ENCODE assay signal across 10 mouse cellular contexts in the genomic region with DNA sequence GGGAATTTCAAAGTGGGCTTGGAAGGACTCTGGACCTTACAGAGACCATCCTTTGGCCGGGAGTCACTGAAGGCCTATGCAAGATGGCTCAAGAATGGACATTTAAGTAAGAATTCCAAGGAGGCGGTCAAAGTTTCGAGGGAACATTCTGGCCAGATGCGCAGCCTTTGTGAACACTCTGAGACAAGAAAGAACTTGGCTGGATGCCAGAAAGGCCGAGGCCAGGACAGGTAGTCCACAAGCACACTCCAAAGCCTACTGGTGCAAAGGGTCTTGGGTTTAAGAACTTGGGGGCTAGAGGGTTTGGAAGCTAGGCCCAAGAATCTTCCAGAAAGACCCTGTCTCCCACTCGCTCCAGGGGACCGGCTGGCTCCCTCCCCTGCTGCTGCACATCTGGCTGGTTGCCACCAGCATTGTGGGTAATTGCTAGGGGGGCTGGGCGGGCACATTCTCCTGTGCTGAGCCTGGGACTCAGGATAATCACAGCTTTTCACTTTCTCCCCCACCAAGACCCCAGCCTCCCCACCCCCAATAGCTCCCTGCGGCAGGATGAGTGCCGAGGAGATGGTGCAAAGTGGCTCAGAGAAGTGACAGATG. TPM values are rescaled to one million over a fixed set of nuclear protein-coding genes. Genes with fewer than 3 reads are reported as not detected.
A peak's percentile ranks its signal among the peaks of the same experiment; 100 is the strongest.
DNase-seq lines count a peak whose midpoint lies in the region; ATAC-seq lines count a peak whose summit lies in the region.
"Had no signal": no experiment of that assay in that cellular context is flagged by ENCODE, and none has a peak within 500 bp of the region (broad histone marks: within the 10 kb centered on the region; RNA-seq: fewer than 3 reads in every experiment).

No protein-coding gene starts in this region.

- no peak overlapping the region for H3K4me3 ChIP-seq in kidney, embryonic 14.5 days (ENCODE audit: low read length)
- H3K4me3 ChIP-seq in hindbrain, embryonic 10.5 days = no peak overlapping the region
- H3K4me3 ChIP-seq in limb, embryonic 13.5 days = no peak overlapping the region

- H3K4me1 ChIP-seq in kidney, embryonic 14.5 days (ENCODE audit: control insufficient read depth, insufficient read depth, low read length) = peaks cover 4% of the 10 kb centered on the region; the same call in 1 of the 2 replicates
- H3K4me1 ChIP-seq in hindbrain, embryonic 10.5 days (replicated peaks) = peaks cover 11% of the 10 kb centered on the region; the same call in 1 of the 2 replicates
- H3K4me1 ChIP-seq in limb, embryonic 13.5 days = peaks cover 20% of the 10 kb centered on the region

- no peak overlapping the region for H3K9ac ChIP-seq in kidney, embryonic 14.5 days (ENCODE audit: low read depth, low read length)
- peak overlapping the region; percentile 25; the same call in 1 of the 2 replicates for H3K9ac ChIP-seq in limb, embryonic 13.5 days

- H3K27ac ChIP-seq in kidney, embryonic 14.5 days (ENCODE audit: low read depth, low read length) = 0 out of 2 replicates have a peak overlapping the region, but pooled peaks have one; percentile 24
- peak overlapping the region; percentile 1; the same call in 1 of the 2 replicates for H3K27ac ChIP-seq in hindbrain, embryonic 10.5 days
- H3K27ac ChIP-seq in limb, embryonic 13.5 days = peak overlapping the region; percentile 70; the same call in 1 of the 2 replicates

- DNase-seq in kidney, adult 11 months = no peak
- DNase-seq in right cerebral cortex, postnatal 4 days = peak; percentile 53
- no peak for DNase-seq in right cerebral cortex, adult 2 months (ENCODE audit: low spot score in 2 of 2)
- DNase-seq in hindbrain, embryonic 10.5 days (ENCODE audit: low spot score) = no peak
- no peak for DNase-seq in adrenal gland, adult 8-10 months
- no peak for DNase-seq in layer of hippocampus, postnatal 14 days (ENCODE audit: low spot score in 2 of 2)
- DNase-seq: cerebellum, adult 2 months; heart, postnatal 10 days had no signal

- H3K9me3 ChIP-seq in kidney, embryonic 14.5 days (ENCODE audit: control insufficient read depth, low read length) = no peaks in the 10 kb centered on the region
- H3K9me3 ChIP-seq in hindbrain, embryonic 10.5 days = no peaks in the 10 kb centered on the region
- no peaks in the 10 kb centered on the region for H3K9me3 ChIP-seq in limb, embryonic 13.5 days

- H3K27me3 ChIP-seq in kidney, embryonic 14.5 days (ENCODE audit: control insufficient read depth, insufficient read depth, low read length) = no peaks in the 10 kb centered on the region
- no peaks in the 10 kb centered on the region for H3K27me3 ChIP-seq in hindbrain, embryonic 10.5 days (ENCODE audit: insufficient read depth, poor library complexity, severe bottlenecking)
- no peaks in the 10 kb centered on the region for H3K27me3 ChIP-seq in limb, embryonic 13.5 days

- WGBS in kidney, embryonic 14.5 days = 54% methylated on average over 10 of the region's 10 CpGs
- WGBS in hindbrain, embryonic 10.5 days = 71% methylated on average over 10 of the region's 10 CpGs
- 42% methylated on average over 10 of the region's 10 CpGs for WGBS in limb, embryonic 13.5 days

- no peak; the same call in 1 of the 2 replicates for ATAC-seq in kidney, embryonic 14.5 days (ENCODE audit: low FRiP score, low TSS enrichment)
- ATAC-seq in limb, embryonic 13.5 days (ENCODE audit: low FRiP score, low read depth) = 0 out of 2 replicates have a peak, but pooled peaks have one; percentile 19

- H3K36me3 ChIP-seq in kidney, embryonic 14.5 days (ENCODE audit: control insufficient read depth, insufficient read depth, low read length) = no peaks in the 10 kb centered on the region
- no peaks in the 10 kb centered on the region for H3K36me3 ChIP-seq in hindbrain, embryonic 10.5 days
- no peaks in the 10 kb centered on the region for H3K36me3 ChIP-seq in limb, embryonic 13.5 days

- H3K4me2 ChIP-seq in kidney, embryonic 14.5 days (replicated peaks; ENCODE audit: low read depth, low read length) = no peak overlapping the region
- peak overlapping the region; percentile 21; the same call in 1 of the 2 replicates for H3K4me2 ChIP-seq in limb, embryonic 13.5 days (replicated peaks)

RNA-seq across cellular contexts. Expression of a gene that starts 45.1 kb away (rescaled TPM):
- polyA plus RNA-seq in kidney, embryonic 14.5 days (2014; fragmentation: Nextera tagmentation; extraction: Ambion mirVana) = 5.7 and 6.2 TPM in 2 replicates
- polyA plus RNA-seq in hindbrain, embryonic 10.5 days (2016; fragmentation: Nextera tagmentation; extraction: Ambion mirVana) = 6.0 and 16.2 TPM in 2 replicates
- 8.0 and 8.2 TPM in 2 replicates for polyA plus RNA-seq in limb, embryonic 13.5 days (2015; fragmentation: Nextera tagmentation; extraction: Ambion mirVana)
- 1 to 10 TPM; 2.4 to 8.2 (median 4.5) TPM for total RNA-seq in adrenal gland, adult 8-10 months (2022)
- total RNA-seq in layer of hippocampus, postnatal 14 days (2021) = 100 to 1,000 TPM; 157 to 159 TPM

Comparison
In these comparisons a context has a peak if more than half of its experiments do, and no peak if none do; other contexts are left out.
1. H3K27ac ChIP-seq: peak in every context shown above with its lines; median percentile 70 in limb, embryonic 13.5 days; 24 in kidney, embryonic 14.5 days; 1 in hindbrain, embryonic 10.5 days.